Mouse (Mus musculus) neural tube, embryonic 15.5 days (tissue): ENCODE measurements at regions not wholly inside any gene's neighbourhood (a gene's known extent, or its start where the extent isn't known, plus 50 kb on each side); places are given as distances from the start of the nearest gene placed in this dataset.

Source experiments
- ATAC-seq: fragments of 200-750 bp; cut with Nextera tagmentation; 2 replicates; pipeline ENCODE4 v1.8.0; 2017; ENCODE audit warnings: mild to moderate bottlenecking, moderate TSS enrichment, moderate library complexity; ENCODE audit not compliant: low FRiP score
- H3K27ac ChIP-seq: fragments of 300-500 bp; sonication (generic); replicated peaks from 2 replicates; pipeline ENCODE4 v1.5.1; 2015; ENCODE audit warnings: mild to moderate bottlenecking, inconsistent platforms
- H3K27me3 ChIP-seq: fragments of 300-500 bp; sonication (generic); replicated peaks from 2 replicates; pipeline ENCODE4 v1.6.1; 2015; ENCODE audit warnings: inconsistent platforms
- H3K36me3 ChIP-seq: fragments of 300-500 bp; sonication (generic); 2 replicates; pipeline ENCODE4 v1.6.1; 2015; ENCODE audit warnings: inconsistent platforms
- H3K4me1 ChIP-seq: fragments of 300-500 bp; sonication (generic); 2 replicates; pipeline ENCODE4 v1.6.1; 2015; ENCODE audit warnings: inconsistent platforms
- H3K4me2 ChIP-seq: fragments of 300-500 bp; sonication (generic); 2 replicates; pipeline ENCODE4 v1.6.1; 2015; ENCODE audit warnings: inconsistent platforms, mild to moderate bottlenecking, moderate library complexity
- H3K4me3 ChIP-seq: fragments of 300-500 bp; sonication (generic); replicated peaks from 2 replicates; pipeline ENCODE4 v1.5.1; 2015; ENCODE audit warnings: mild to moderate bottlenecking, inconsistent platforms
- H3K9ac ChIP-seq: fragments of 300-500 bp; sonication (generic); replicated peaks from 2 replicates; pipeline ENCODE4 v1.6.1; 2015; ENCODE audit warnings: mild to moderate bottlenecking, inconsistent platforms
- H3K9me3 ChIP-seq: fragments of 300-500 bp; sonication (generic); replicated peaks from 2 replicates; pipeline ENCODE4 v1.6.1; 2016; ENCODE audit warnings: inconsistent platforms
- WGBS: fragments of 180-500 bp; shearing (Covaris S2); methylation state at CpG from one replicate; pipeline ENCODE4 v1.1.7; 2015; ENCODE audit warnings: mixed read lengths; 5-methylcytosine and 5-hydroxymethylcytosine counted together

DNA sequence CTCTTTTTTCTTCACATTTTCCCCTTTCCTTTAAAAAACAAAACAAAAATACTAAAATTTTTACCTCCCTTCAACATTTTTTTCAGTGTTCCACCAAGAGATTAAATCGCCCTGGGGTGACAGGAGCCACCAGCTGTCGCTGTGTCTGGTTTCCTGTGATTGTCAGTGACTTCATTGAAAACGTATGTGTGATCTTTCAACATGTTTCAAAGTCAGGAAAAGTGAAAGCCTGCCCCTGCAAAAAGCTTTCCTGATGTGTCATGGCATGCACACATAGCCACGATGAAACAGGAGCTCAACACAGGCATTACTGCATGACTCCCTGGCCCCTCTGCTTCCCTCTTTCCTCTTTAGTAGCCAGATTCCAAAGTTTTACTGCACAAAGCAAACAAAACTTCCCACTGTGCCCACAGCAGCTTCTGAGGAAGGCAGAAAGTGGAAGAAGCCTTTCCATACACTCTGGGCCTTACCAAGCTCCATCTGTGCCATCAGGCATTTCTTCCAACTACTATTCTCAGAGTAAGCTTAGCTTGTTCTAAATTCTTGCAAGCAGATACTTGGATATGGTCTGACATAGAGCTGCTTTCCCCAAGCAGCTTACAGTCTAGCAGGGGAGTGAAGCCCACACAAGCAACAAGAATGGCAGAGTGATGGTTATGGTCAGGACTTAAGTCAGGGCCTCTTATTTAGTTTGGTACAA is 186.8 kb upstream of the A1bg start:
- ATAC-seq = no peak
- Histone ChIP-seq H3K9me3 (no peaks in the 10 kb centered on the region), H3K4me3 (no peak overlapping the region), H3K36me3 (no peaks in the 10 kb centered on the region), H3K4me1 (no peaks in the 10 kb centered on the region), H3K9ac (no peak overlapping the region), H3K27me3 (no peaks in the 10 kb centered on the region), H3K4me2 (no peak overlapping the region), H3K27ac (no peak overlapping the region)
- 35% methylated on average over 4 of the region's 4 CpGs for WGBS

DNA sequence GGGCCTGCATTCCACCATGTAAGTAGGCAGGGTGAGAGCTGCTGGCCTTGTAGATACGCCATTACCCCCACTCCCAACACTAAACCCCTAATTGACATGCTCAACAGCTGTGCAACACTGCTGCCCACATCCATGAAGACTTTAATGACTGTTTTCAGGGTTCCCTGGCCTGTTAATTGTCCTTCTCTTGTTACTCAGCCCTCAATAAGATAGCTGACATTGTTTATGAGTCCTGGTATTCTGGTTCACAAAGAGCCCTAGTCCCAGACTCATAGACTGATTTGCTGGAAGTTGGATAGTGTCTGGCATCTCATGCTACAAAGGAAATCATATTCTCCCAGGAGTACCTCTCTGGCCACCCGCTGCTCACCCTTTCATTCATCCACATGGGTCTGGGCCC is 186.1 kb upstream of the A1bg start:
- no peak overlapping the region for H3K4me3 ChIP-seq
- no peaks in the 10 kb centered on the region for H3K36me3 ChIP-seq
- H3K4me2 ChIP-seq = no peak overlapping the region
- no peak overlapping the region for H3K9ac ChIP-seq
- H3K4me1 ChIP-seq = no peaks in the 10 kb centered on the region
- no peak for ATAC-seq
- 50% methylated on average over 2 of the region's 2 CpGs for WGBS
- no peaks in the 10 kb centered on the region for H3K27me3 ChIP-seq
- no peak overlapping the region for H3K27ac ChIP-seq
- H3K9me3 ChIP-seq = no peaks in the 10 kb centered on the region

DNA sequence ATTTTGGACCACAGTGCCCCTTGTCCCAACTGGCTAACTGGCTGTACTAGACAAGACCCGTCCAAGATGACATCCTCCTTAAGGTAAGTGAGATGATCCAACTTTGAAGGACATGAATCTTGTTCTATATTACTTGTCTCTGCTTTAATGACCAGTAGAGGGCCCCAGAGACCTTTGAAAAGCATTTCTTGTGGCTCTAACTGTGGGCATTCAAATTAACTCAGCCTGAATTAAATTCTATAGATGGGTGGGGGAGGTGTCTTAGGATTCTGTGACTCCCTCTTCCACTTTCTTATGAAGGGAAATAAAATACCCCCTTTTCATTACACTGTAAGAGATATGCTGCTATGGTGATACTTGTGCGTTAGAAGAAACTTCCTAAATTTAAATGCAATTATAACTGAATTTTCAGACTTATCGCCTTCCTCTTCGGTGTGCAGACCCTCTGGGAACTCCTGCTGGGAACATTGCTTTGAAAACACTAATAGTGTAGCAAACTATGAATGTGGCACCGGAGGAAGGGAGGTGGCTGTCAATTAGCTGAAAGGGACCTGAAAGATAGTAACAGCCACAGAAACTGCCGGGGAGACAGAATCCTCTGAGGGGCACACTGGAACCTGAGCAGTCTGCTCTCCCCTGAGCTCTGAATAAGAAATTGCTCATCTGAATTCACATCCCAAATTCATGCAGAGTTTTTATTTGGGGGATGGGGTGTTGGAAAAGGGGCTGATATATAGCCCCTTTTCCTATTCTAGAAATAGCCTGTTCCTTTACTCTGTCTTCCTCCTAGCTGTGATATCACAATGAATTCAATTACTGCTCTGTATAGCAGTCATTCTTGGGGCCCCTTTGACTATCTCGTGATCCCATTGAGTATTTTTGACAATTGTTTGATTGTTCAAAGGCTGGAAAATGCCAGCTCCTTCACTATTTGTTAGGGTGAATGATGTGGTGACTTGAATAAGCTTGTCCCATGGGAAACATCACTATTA is 179.9 kb upstream of the A1bg start:
- Histone ChIP-seq H3K9me3 (no peaks in the 10 kb centered on the region), H3K4me1 (peaks cover 8% of the 10 kb centered on the region), H3K27ac (no peak overlapping the region), H3K4me2 (peak overlapping the region; percentile 48), H3K36me3 (no peaks in the 10 kb centered on the region), H3K9ac (no peak overlapping the region), H3K27me3 (no peaks in the 10 kb centered on the region), H3K4me3 (peak overlapping the region; percentile 9; the same call in 1 of the 2 replicates)
- peak; percentile 73 for ATAC-seq
- WGBS = 13% methylated on average over 7 of the region's 7 CpGs

DNA sequence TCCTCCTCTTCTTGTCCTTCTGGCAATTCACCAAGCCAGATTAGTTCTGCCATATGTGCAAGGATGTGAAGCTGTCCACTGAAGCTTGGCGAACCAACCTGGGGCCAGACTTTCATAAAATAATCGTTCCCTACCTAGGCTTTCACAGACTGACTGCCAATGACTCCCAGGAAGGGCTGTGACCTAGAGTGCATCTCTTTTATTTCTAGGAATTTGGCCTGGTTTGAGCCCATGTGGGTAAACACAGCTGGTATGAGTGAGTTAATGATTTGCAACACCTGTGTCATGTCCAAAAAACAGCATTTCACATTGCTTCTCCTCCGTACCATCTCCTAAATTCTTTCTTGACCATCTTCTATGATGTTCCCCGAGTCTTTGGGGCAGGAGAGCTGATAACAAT is 178.0 kb upstream of the A1bg start:
- ATAC-seq = no peak
- 74% methylated on average over 4 of the region's 4 CpGs for WGBS
- H3K27me3 ChIP-seq = no peaks in the 10 kb centered on the region

DNA sequence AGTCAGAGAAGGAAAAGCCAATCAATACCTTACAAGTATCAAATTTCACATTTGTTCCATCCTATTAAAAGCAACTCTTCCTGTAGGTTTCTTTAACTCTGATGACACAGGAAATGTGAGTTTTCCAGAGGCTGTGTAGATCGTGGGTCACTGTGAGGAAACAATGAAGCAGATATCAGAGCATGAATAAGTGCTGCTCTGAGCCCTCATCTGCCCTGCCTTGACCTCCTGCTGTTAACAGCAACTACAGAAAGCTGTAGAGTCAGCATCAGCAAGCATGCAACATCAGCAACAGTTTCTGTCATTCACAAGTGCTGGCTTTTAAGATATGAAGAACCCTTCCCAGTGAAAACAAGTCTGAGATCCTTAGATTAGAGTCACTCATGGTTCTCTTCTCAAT is 176.2 kb upstream of the A1bg start:
- no peak overlapping the region for H3K4me2 ChIP-seq
- no peak overlapping the region for H3K27ac ChIP-seq
- no peak overlapping the region for H3K4me3 ChIP-seq
- H3K27me3 ChIP-seq = no peaks in the 10 kb centered on the region
- 34% methylated on average over 1 of the region's 1 CpGs for WGBS
- no peaks in the 10 kb centered on the region for H3K9me3 ChIP-seq
- ATAC-seq = no peak
- peaks cover 8% of the 10 kb centered on the region for H3K4me1 ChIP-seq
- H3K36me3 ChIP-seq = no peaks in the 10 kb centered on the region
- H3K9ac ChIP-seq = no peak overlapping the region

More for the DNA sequence above, 178.0 kb upstream of the A1bg start:
- peaks cover 8% of the 10 kb centered on the region for H3K4me1 ChIP-seq
- no peaks in the 10 kb centered on the region for H3K9me3 ChIP-seq
- H3K4me2 ChIP-seq = no peak overlapping the region
- no peak overlapping the region for H3K27ac ChIP-seq
- H3K9ac ChIP-seq = no peak overlapping the region
- H3K36me3 ChIP-seq = no peaks in the 10 kb centered on the region
- H3K4me3 ChIP-seq = no peak overlapping the region

DNA sequence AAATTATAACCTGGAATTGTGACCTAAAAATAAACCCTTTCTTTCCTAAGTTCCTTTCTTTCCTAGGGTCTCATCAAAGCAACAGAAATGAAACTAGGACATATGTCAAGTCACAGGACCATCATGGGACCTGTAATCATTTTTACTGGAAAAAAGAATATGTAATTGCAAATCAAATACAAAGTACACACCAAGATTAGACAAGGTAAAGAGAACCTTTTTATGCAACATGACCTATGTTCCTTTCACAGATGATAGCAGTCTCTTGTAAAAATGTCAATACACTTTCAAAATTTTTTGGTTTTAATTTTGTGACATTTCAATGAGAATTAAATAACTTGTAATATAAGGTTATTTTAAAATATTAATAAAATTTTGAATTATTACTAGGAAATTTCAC is 175.7 kb upstream of the A1bg start:
- ATAC-seq = no peak

DNA sequence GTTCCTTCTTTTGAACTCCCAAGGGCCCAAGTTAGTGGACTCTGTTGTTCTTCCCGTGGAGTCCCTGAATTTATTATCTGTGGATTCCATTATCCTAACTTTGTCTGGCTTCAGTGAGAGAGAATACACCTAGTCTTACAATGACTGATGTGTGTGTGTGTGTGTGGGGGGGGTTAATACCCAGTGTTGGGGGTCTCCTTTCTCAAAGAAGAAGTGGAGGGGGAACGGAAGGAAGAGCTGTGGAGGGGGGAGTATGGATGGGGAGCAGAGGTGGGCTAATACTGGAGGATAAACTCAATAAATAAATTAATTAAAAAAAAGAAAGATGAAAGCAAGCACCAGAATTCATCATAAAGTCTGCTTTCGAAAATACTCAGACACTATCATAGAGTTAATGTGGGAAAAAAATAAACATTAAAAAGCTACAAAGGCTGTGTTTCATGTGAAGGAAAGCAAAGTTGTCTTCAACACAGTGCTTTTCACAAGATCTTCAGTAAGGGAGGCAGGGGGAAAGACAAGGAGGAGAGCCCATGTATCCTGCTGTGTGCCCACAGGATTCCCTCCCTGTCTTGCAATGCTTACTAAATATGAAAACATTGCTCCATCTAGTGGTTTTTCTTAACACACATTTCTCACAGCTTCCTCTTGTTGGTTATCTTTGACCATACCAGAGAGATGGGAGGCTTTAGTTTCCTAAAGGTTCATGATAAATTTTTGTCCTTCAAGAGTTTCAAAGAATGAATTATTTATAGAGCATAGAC is 173.4 kb upstream of the A1bg start:
- Histone ChIP-seq H3K27me3 (no peaks in the 10 kb centered on the region), H3K9me3 (no peaks in the 10 kb centered on the region), H3K4me1 (no peaks in the 10 kb centered on the region), H3K4me2 (no peak overlapping the region), H3K27ac (no peak overlapping the region), H3K4me3 (no peak overlapping the region), H3K36me3 (no peaks in the 10 kb centered on the region), H3K9ac (no peak overlapping the region)
- 53% methylated on average over 3 of the region's 3 CpGs for WGBS
- peak; percentile 79 for ATAC-seq

More for the DNA sequence above, 175.7 kb upstream of the A1bg start:
- Histone ChIP-seq H3K4me2 (no peak overlapping the region), H3K4me3 (no peak overlapping the region), H3K36me3 (no peaks in the 10 kb centered on the region), H3K27me3 (no peaks in the 10 kb centered on the region), H3K9ac (no peak overlapping the region), H3K9me3 (no peaks in the 10 kb centered on the region), H3K4me1 (peaks cover 8% of the 10 kb centered on the region), H3K27ac (no peak overlapping the region)

DNA sequence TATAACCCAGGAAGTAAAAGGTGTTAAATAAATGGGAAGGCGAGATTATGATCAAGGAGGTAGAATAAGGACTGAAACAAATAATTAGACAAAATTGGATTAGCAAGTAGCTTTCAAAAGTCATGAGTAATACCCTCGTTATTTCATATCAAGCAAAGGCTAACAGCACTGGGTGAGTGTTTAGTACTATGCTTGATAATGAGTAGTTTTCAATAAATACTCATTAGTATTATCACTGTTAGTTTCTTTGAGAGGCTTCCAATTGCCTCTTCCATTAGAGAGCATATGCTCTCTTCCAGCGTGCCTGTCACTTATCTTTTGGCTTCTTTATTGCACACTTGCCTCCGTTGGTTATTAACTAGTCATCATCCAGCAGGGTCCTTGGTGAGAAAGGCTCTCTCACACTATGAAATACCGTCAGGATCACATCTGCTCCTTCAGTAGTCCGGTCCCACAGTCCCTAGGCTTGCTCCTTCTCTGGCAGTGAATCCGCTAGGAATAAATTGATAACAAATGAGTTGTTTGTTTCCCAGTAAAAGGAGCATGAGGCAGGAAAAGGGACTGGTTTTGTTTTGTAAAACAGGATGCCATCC is 132.3 kb upstream of the A1bg start:
- Histone ChIP-seq H3K9me3 (no peaks in the 10 kb centered on the region), H3K4me1 (peaks cover 5% of the 10 kb centered on the region), H3K4me3 (no peak overlapping the region), H3K27ac (no peak overlapping the region), H3K4me2 (no peak overlapping the region), H3K36me3 (no peaks in the 10 kb centered on the region), H3K27me3 (no peaks in the 10 kb centered on the region), H3K9ac (no peak overlapping the region)
- ATAC-seq = no peak
- WGBS = 27% methylated on average over 7 of the region's 7 CpGs

DNA sequence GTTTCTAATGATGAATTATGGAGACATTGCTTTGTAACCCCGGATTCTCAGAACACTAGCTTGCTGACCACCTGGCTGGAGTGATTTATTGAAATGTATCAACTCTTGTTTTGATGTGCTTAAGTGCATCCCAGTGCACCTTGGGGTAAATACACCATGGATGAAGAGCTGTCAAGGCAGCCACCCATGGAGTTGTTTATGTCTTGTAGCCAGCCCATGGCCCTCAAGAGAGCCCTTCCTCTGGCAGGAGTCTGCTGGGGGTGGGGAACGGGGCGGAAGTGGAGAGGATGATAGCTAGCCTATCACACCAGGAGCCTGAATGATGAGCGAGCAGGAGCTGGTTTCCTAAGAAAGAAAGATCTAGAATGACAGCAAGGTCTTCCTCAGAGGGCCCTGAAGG is 128.6 kb upstream of the A1bg start:
- Histone ChIP-seq H3K27ac (no peak overlapping the region), H3K9ac (no peak overlapping the region), H3K4me2 (no peak overlapping the region), H3K27me3 (no peaks in the 10 kb centered on the region), H3K4me3 (no peak overlapping the region), H3K36me3 (no peaks in the 10 kb centered on the region), H3K9me3 (no peaks in the 10 kb centered on the region), H3K4me1 (peaks cover 5% of the 10 kb centered on the region)
- WGBS = 26% methylated on average over 4 of the region's 4 CpGs
- no peak for ATAC-seq

DNA sequence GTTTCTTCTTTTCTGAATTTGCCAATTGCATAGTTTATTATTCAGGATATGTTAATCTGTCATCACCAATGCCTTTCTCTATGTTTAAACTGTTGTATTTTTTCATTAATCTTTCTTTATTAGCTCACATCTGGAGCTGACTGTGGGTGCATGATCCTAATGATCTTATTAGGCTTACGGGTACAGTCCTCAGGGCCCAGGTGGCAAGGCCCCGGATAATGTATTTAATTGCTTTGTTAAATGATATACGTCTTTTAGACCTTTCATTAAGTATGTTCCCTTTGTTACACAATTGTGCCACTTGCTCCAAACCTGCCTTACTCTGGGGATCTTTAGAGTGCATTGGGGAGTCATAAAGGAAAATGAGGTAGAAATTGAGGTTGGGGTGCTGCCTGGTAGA is 86.7 kb upstream of the A1bg start:
- Histone ChIP-seq H3K27ac (no peak overlapping the region), H3K27me3 (no peaks in the 10 kb centered on the region), H3K4me1 (no peaks in the 10 kb centered on the region), H3K4me3 (no peak overlapping the region), H3K4me2 (no peak overlapping the region), H3K9me3 (no peaks in the 10 kb centered on the region), H3K36me3 (no peaks in the 10 kb centered on the region), H3K9ac (no peak overlapping the region)
- ATAC-seq = no peak
- WGBS = 32% methylated on average over 3 of the region's 3 CpGs

DNA sequence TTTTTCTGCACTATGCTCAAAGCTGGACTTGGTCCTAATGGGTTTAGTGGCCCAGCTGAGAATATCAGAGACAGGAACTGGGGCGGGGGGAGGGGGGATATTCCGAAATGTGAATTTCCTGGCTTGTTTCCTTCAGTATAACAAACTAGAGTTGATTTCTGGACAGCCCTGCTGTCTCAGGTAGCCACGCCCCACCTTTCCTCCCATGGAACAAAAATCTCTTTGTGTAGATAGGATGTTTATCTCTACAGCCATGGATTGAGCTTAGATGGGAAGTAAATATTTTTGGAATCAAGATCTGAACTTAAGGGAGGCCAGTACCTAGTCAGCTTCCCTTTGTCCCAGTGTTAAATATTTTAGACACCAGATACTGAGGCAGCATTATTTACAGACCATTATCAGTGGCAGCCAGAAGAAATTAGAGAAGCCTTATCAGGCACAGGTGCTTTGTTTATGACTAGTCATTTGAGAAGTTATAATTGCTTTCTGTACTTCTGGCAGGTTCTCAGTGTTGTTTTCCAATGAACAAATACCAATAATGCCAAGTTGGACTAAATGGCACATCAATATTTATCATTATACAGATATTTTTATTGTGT is 84.7 kb upstream of the A1bg start:
- 83% methylated on average over 3 of the region's 3 CpGs for WGBS
- H3K27me3 ChIP-seq = no peaks in the 10 kb centered on the region
- no peak overlapping the region for H3K4me3 ChIP-seq
- no peaks in the 10 kb centered on the region for H3K4me1 ChIP-seq
- no peaks in the 10 kb centered on the region for H3K9me3 ChIP-seq
- no peak overlapping the region for H3K27ac ChIP-seq
- H3K36me3 ChIP-seq = no peaks in the 10 kb centered on the region
- H3K9ac ChIP-seq = no peak overlapping the region
- no peak; the same call in 1 of the 2 replicates for ATAC-seq
- H3K4me2 ChIP-seq = no peak overlapping the region
